Mouse (Mus musculus) kidney, adult 2 months (tissue): ENCODE measurements at regions not wholly inside any gene's neighbourhood (a gene's known extent, or its start where the extent isn't known, plus 50 kb on each side); places are given as distances from the start of the nearest gene placed in this dataset.

Experiments used
- CTCF ChIP-seq: fragments of 200-500 bp; conservative IDR thresholded peaks from 2 replicates; pipeline ENCODE4 v1.5.1; 2011; ENCODE audit warnings: low read depth, mild to moderate bottlenecking, control low read depth, low read length, moderate library complexity, mixed read lengths; ENCODE audit not compliant: insufficient read depth, insufficient read length
- POLR2A ChIP-seq: fragments of 200-500 bp; IDR thresholded peaks from one replicate; pipeline ENCODE4 v1.6.1; 2011; ENCODE audit warnings: low read depth, low read length, control low read depth

DNA sequence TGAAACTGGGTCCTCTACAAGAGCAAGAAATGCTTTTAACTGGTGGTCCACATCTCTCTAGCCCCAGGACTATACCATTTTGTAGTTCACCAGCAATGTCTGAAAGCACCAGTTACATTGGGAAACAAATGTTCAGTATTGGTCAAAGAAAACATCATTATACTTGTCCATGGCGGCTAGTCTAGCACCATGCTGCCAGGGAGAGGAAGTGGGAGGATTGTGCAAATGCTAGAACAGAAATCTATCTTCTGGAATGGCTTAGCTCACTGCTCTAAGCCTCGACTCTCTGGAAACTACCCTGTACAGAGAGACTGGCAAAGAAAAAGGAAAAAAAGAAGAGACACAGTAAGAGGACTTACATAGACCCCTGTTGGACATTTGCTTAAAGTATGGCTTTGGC, 81.1 kb upstream of the Ralgapa2 start:
- no peak for TF ChIP-seq POLR2A
- TF ChIP-seq CTCF, result no peak
